Mouse (Mus musculus) right cerebral cortex, postnatal 36 days (tissue): Measurements from ENCODE around the gene Defb19.

Experiments used
- DNase-seq, 2 experiments: peaks; one replicate each; pipeline ENCODE4 v3.0.0; 2022; ENCODE audit warnings: low spot score in 2 of 2, mixed read lengths in 1 of 2

Gene Defb19

DNA sequence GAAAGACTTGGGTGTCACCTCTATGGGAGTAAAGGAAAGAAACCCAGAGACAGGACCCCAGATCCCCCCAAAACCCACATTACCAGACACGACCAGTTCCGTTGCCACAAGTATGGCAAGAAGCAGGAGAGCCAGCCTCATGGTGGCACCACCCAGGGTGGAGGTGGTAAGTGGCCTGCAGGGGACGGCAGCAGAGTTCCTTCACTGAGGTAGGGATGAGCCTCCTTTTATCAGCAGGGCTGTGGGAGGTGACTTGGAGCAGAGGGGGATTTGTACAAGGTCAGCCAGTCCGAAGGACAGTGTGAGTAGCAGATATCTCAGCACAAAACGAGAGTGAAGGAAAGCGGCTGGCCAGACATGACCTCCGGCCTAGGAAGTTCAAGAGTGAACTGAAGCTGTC, at the start of gene Defb19:
Gene Defb19, minus strand, starts transcription at position 206 of the 400 bp plus-strand sequence.
- DNase-seq = no peak

DNA sequence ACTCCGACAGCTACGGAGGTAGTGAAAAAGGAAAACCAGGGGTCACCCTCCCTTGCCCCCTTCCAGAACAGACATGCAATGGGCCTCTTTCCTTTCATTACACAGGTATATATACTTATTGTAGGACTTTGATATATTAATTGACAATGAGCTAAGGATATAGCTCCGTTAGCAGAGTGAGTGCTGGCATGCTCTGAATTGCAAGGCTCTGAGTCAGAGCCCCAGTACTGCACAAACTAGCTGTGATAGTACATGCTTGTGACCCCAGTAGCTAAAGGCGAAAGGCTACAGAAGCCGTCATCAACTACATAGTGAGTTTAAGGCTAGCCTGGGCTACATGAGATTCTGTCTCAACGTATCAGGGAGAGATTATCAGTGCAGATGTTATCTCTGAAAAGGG, 49.8 kb upstream of the Defb19 start:
- no peak for DNase-seq

GRCm38 (mm10) chr2:152629239-152629638, 49.1 kb upstream of the Defb19 start:
- DNase-seq = no peak

DNA sequence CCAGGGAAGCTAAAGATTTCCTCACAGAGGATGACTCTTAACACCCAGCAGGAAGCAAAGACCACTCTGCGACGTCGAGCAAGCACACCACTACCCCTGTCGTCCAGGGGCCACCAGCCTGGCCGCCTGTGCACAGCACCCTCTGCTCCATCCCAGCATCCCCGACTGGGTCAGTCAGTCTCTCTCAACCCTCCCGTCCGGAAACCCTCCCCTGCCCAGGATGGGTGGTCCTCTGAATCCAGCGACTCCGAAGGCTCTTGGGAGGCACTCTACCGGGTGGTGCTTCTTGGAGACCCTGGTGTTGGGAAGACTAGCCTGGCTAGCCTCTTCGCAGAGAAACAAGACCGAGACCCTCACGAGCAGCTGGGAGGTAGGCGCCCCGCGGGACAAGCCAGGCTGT, 48.0 kb upstream of the Defb19 start:
- no peak for DNase-seq

DNA sequence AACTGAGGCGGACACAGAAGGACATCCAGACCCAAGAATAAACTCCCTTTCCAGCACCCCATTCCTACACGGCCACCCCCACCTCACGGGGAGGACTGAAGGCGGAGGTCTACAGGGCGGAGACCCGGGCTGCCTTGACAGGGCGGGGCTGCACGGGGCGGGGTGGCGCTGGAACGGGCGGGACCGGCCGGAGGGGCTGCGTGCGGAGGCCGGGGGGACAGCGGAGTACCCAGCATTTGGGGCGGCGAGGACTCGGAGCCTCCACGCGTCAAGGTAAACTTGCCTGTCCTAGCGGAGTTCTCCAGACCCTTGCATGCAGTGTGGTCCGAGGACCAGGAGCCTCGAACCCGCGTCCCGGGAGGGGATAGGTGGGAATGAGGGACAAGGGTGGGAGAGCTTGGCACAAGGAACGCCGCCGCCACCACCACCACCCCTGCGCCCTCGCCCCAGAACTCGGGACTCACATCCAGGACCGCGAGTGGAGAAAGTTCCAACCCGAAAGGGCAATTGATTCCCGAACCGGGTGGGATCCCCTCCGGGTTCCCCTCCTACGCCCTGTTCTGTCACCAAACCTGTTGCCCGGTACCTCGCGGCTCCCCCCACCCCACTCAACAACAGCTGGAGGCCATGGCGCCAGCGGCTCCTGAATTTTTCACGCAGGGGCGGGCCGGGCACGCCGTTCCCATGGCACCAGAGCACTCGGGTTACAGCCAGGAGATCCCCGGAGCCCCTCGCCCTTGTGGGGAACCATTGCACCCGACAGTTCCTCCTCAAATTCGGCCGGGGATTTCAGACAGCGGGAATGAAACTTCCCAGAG, 46.9 kb upstream of the Defb19 start, which contains the start of gene Rem1:
Gene Rem1, plus strand, starts transcription at position 178 of the 818 bp plus-strand sequence.
- DNase-seq = no peak

GRCm38 (mm10) chr2:152625256-152625655, 45.1 kb upstream of the Defb19 start:
- no peak for DNase-seq

GRCm38 (mm10) chr2:152624566-152624965, 44.5 kb upstream of the Defb19 start:
- no peak for DNase-seq

DNA sequence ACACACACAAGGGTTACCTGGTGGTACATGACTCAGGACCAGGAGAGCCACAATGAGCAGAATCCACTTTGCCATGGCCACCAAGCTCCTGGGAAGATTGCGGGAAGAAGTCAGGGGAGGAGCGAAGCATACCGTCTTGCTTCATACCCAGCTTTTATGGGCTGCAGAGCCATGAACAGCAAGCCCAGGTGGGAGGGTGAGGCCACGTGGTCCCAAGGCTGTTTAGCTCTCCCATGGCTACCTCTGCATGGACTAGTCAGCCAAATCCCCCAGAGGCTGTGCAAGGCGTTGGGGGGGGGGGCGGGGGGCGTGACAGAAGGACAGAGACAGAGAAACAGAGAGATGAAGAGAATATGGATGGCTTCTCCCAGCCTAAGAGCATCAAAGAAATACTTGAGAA, 42.8 kb upstream of the Defb19 start, which contains the start of gene Defb25:
Gene Defb25, minus strand, starts transcription at position 101 of the 400 bp plus-strand sequence.
- DNase-seq = no peak

GRCm38 (mm10) chr2:152622151-152622550, 42.0 kb upstream of the Defb19 start:
- DNase-seq = no peak

DNA sequence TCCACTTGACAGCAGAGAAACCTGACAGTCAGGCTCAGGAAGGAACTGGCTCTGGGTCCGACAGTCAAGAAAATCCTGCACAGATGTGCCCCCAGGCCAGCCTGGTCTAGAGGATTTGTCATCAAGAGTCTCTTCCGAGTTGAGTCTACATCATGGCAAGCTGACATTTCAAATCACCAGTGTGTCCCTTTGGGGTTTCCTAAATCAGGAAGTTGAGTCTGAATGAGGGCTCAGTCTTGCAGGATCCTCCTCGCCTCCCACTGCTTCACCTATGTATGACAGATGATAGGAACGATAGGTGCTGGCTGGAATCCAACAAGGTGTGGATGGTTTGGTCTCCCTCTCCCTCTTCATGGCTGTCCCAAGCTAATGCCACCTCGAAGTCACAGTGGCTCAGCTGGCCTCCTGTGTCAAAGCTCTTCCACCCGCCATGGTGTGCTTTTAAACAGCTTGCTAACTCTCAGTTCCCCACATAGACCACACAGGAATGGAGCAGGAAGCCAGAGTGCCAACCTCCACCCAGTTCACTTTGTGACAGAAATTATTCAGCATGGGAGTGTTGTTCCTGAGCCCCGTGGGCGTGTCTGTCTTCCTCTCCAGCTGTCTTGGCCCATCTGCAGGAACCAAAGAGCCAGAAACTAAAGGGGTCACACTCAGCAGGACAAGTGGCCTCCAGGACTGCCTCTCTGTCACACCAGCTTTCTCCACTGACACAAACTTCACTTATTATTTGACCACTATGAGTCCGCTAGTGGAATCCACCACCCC, 40.4 kb upstream of the Defb19 start:
- DNase-seq = peak in 1 of 2 experiments; percentile 8

GRCm38 (mm10) chr2:152617374-152617773, 37.3 kb upstream of the Defb19 start:
- no peak for DNase-seq

DNA sequence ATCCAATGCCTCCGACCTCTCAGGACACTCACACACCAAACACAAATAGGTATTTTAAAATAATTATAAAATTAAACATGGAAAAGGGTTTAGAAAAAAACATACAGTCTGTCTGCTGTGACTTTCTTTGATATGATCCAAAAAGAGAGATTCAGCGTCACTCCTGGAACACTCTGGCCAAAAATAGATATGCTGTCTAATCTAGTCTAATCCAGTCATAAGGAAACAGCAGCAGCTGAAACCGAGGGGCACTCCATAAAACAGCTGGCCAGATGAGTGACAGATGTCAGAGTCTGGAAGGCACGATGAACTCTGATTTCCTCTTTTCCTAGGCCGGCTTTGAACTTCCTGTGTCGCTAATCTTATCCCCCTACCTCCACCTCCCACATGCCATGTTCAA, 36.4 kb upstream of the Defb19 start:
- DNase-seq = no peak

DNA sequence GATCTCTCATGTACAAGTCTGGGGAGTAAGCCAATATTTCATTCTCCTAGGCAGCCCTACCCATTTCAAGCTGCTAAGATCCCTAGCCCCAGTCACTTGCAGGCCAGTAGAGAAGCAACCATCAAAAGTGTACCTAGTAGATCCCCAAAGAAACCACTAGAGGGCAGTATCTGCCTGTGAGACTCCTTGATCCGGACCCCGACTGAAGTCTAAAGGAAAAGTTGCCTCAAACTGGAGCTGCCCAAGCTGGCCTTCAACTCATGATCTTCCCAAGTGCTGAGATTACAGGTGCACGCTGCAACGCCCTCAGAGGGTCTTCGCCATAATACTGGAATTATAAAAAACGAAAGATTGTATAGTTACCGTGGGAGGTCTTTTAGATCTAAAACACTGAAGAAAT, 35.5 kb upstream of the Defb19 start:
- DNase-seq = no peak

DNA sequence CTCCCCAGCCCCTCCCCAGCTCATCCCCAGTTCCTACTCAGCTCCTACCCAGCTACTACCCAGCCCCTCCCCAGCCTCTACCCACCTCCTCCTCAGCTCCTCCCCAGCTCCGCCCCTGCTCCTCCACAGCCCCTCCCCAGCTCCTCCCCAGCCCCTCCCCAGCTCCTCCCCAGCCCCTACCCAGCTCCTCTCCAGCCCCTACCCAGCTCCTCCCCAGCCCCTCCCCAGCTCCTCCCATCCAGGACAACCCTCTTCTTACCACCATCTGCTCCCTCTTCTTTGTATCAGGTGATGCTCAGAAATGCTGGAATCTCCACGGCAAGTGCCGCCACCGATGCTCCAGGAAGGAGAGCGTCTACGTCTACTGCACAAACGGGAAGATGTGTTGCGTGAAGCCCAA, 32.1 kb upstream of the Defb19 start:
- DNase-seq = no peak

DNA sequence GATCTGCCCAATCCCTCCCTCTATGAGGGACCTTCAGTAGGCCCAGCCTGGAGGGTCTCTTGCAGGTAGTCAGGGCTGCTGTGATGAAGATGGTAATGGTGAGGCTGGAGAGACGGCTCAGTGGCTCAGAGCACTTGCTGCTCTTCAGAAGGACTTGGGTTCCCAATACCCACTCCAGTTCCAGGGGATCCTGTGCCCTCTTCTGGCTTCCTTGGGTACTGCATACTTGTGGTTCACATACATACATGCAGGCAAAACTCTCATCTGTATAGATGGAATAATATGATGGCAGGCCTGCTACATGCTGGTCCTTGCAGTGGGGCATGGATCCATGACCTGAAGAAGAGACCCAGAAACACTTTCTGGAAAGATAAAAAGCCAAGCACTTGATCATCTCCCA, 28.6 kb upstream of the Defb19 start:
- DNase-seq = no peak

- no peak for DNase-seq
Observed at GRCm38 (mm10) chr2:152607746-152608145, 27.6 kb upstream of the Defb19 start.

GRCm38 (mm10) chr2:152604057-152604456, 23.9 kb upstream of the Defb19 start, which contains the start of gene Defb36:
Gene Defb36 (plus strand): TSS chr2:152604327.
- DNase-seq = peak in 1 of 2 experiments; percentile 14

DNA sequence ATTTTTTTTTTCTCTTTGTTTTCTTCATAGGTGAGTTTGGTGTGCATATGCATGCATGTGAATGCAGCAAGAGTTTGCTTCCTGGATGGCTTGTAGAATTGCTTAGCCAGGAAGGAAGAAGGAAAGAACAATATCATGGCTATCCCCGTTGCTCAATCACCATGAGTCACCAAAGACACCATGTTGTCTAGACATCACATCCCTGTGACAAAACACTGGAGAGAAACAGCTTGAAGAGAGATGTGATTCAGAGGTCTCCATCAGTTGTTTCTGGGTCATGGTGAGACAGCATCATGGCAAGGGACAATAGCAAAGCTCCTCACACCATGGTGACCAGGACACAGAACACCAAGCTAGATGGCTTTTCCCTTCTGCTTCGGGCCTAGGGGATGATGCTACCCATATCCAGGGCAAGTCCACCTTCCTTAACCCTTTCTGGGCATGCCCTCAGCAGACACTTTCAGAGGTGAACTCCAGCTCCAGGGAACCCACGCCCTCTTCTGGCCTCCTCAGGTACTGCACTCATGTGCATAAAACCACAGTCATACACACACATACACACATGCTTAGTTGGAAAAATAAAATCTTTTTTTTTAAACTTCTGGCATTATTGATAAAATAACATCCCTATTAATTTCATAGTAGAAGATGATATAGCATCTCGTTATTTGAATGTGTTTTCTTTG, 21.3 kb upstream of the Defb19 start:
- DNase-seq = no peak

DNA sequence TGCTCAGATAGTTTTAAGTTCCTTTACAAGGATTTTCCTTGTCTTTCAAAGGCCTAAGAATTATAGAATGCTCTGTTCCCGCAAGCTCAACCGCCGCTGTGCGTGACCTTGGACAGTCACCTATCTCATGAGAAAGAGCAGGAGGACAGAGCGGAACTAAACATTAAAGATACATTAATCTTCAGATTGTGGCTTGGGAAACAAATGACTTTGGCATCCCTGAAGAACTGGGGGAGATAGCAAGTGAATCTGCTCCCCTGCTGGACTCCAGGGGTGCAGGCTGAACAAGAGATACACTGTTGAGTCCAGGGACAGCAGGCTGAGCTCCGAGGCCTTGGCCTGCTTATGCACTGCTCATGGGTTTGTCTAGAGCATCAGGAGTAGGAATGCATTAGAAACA, 20.0 kb upstream of the Defb19 start:
- DNase-seq = no peak

DNA sequence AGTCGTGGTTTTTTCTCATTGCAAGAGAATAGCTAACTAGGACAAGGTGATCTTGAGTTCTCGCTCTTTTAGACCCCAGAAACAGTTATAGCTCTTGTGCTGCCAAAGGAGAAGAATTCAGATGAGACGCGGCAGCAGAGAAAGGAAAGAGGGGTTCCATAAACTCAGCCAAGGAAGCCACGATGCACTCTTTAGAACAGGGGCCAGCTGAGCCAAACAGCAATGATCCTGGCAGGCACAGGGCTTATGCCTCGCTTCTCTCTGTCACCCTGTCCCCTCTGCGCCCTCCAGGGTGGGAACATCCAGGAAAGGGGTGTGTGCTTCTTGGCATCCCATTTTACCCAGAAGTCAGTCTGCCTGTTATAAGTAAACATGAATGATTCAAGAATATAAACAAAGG, 19.2 kb upstream of the Defb19 start, which contains the start of gene Defb45:
Gene Defb45, minus strand, starts transcription at position 101 of the 400 bp plus-strand sequence.
- DNase-seq = no peak

- DNase-seq = no peak
Observed at GRCm38 (mm10) chr2:152589021-152589420, 8.9 kb upstream of the Defb19 start.

DNA sequence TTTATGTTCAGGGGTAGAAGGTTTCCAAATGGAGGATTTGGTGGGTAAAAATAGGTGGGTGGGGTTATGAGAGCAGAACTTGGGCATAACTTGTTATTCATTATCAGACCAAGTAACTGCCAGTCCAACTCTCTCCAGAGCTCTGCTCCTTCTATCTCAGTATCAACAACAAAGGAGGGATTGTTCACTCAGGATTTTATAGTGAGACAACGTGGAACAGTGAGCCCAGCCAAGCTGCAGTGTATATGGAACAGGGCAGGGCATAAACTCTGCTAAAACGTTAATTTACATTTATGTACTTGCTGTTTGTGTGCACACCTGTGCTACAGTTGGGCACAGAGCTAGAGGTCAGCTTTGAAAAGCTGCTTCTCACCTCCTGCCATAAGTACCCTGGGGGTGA, 8.3 kb upstream of the Defb19 start:
- DNase-seq = no peak
